Mouse (Mus musculus) brown adipose tissue, adult 24 weeks (tissue): ENCODE data around the gene Pdgfb. TPM values are rescaled to one million over a fixed set of nuclear protein-coding genes. Genes with fewer than 3 reads are reported as not detected.

ENCODE experiments used
- H3K27ac ChIP-seq: fragments of 200-500 bp; replicated peaks from 2 replicates; pipeline ENCODE4 v1.5.1; 2012; ENCODE audit warnings: low read depth, mild to moderate bottlenecking, low read length
- H3K4me1 ChIP-seq: fragments of 200-500 bp; 2 replicates; pipeline ENCODE4 v1.6.1; 2012; ENCODE audit warnings: low read length, mixed read lengths; ENCODE audit not compliant: control insufficient read depth, insufficient read depth, insufficient read length
- H3K4me3 ChIP-seq: fragments of 200-500 bp; 2 replicates; pipeline ENCODE4 v1.5.1; 2012; ENCODE audit warnings: low read depth, mild to moderate bottlenecking, low read length, moderate library complexity; ENCODE audit not compliant: insufficient read depth
- polyA plus RNA-seq: library from polyadenylated mRNA; stranded (reverse); fragments of >200 nt; gene quantifications from 2 replicates; pipeline ENCODE4 v1.2.4, GENCODE M21; 2012; ENCODE audit not compliant: missing spikeins, insufficient read depth, insufficient read length

Gene Pdgfb
- polyA plus RNA-seq, 1 experiment = 9.8 TPM

GRCm38 (mm10) chr15:80024331-80025313 lies 9.8 kb upstream of the Pdgfb start:
- H3K4me1 ChIP-seq = peaks cover 29% of the 10 kb centered on the region
- H3K27ac ChIP-seq = peak overlapping the region; percentile 92
- H3K4me3 ChIP-seq = no peak overlapping the region

GRCm38 (mm10) chr15:80020516-80020915 lies 5.7 kb upstream of the Pdgfb start:
- Histone ChIP-seq H3K4me3 (no peak overlapping the region), H3K4me1 (peaks cover 12% of the 10 kb centered on the region), H3K27ac (peak overlapping the region; percentile 61)

GRCm38 (mm10) chr15:80019625-80020024 lies 4.8 kb upstream of the Pdgfb start:
- Histone ChIP-seq H3K4me3 (no peak overlapping the region), H3K27ac (peak overlapping the region; percentile 61), H3K4me1 (peaks cover 4% of the 10 kb centered on the region)

GRCm38 (mm10) chr15:80019220-80019619 lies 4.4 kb upstream of the Pdgfb start:
- peak overlapping the region; percentile 38; the same call in 1 of the 2 replicates for H3K27ac ChIP-seq
- no peak overlapping the region for H3K4me3 ChIP-seq
- H3K4me1 ChIP-seq = peaks cover 2% of the 10 kb centered on the region

GRCm38 (mm10) chr15:80016563-80017301 lies 2.0 kb upstream of the Pdgfb start:
- Histone ChIP-seq H3K4me3 (no peak overlapping the region), H3K4me1 (peaks cover 2% of the 10 kb centered on the region), H3K27ac (no peak overlapping the region)

- Histone ChIP-seq H3K27ac (peak overlapping the region; percentile 42; the same call in 1 of the 2 replicates), H3K4me3 (peak overlapping the region; percentile 34)
Measured at GRCm38 (mm10) chr15:80015211-80015952, 605 bp upstream of the Pdgfb start.

GRCm38 (mm10) chr15:80014031-80014320 lies 801 bp downstream of the Pdgfb start:
- Histone ChIP-seq H3K4me3 (peak overlapping the region; percentile 92), H3K27ac (peak overlapping the region; percentile 82), H3K4me1 (no peaks in the 10 kb centered on the region; the same call in 1 of the 2 replicates)

More at GRCm38 (mm10) chr15:80015211-80015952, 605 bp upstream of the Pdgfb start:
- H3K4me1 ChIP-seq = no peaks in the 10 kb centered on the region; the same call in none of the 2 replicates

GRCm38 (mm10) chr15:80013256-80014030 lies 1.3 kb downstream of the Pdgfb start:
- H3K27ac ChIP-seq = peak overlapping the region; percentile 82
- peak overlapping the region; percentile 92 for H3K4me3 ChIP-seq
- H3K4me1 ChIP-seq = no peaks in the 10 kb centered on the region; the same call in 1 of the 2 replicates

GRCm38 (mm10) chr15:80012527-80013201 lies 2.1 kb downstream of the Pdgfb start:
- Histone ChIP-seq H3K4me3 (peak overlapping the region; percentile 92), H3K4me1 (no peaks in the 10 kb centered on the region; the same call in 1 of the 2 replicates), H3K27ac (peak overlapping the region; percentile 82)

GRCm38 (mm10) chr15:80011778-80012526 lies 2.8 kb downstream of the Pdgfb start:
- no peaks in the 10 kb centered on the region; the same call in 1 of the 2 replicates for H3K4me1 ChIP-seq
- H3K4me3 ChIP-seq = peak overlapping the region; percentile 92
- peak overlapping the region; percentile 82 for H3K27ac ChIP-seq

GRCm38 (mm10) chr15:80011194-80011593 lies 3.6 kb downstream of the Pdgfb start:
- Histone ChIP-seq H3K4me1 (no peaks in the 10 kb centered on the region; the same call in 1 of the 2 replicates), H3K27ac (peak overlapping the region; percentile 64), H3K4me3 (peak overlapping the region; percentile 92)

GRCm38 (mm10) chr15:80010182-80010558 lies 4.6 kb downstream of the Pdgfb start:
- Histone ChIP-seq H3K27ac (0 out of 2 replicates have a peak overlapping the region, but pooled peaks have one; percentile 7), H3K4me1 (peaks cover 5% of the 10 kb centered on the region; the same call in 1 of the 2 replicates), H3K4me3 (peak overlapping the region; percentile 92)
